Mouse (Mus musculus): ENCODE results near the gene Arhgap35. TPM values are rescaled to one million over a fixed set of nuclear protein-coding genes. Genes with fewer than 3 reads are reported as not detected.
A peak's percentile ranks its signal among the peaks of the same experiment; 100 is the strongest.
"Not testable (repeated sequence)": the region's sequence is repeated elsewhere in the genome, so short reads cannot be mapped to it uniquely, and the experiment has no call there.

The Arhgap35 gene
- 10 to 100 TPM; 18.1 to 27.8 (median 23.0) TPM for total RNA-seq (2022)

DNA sequence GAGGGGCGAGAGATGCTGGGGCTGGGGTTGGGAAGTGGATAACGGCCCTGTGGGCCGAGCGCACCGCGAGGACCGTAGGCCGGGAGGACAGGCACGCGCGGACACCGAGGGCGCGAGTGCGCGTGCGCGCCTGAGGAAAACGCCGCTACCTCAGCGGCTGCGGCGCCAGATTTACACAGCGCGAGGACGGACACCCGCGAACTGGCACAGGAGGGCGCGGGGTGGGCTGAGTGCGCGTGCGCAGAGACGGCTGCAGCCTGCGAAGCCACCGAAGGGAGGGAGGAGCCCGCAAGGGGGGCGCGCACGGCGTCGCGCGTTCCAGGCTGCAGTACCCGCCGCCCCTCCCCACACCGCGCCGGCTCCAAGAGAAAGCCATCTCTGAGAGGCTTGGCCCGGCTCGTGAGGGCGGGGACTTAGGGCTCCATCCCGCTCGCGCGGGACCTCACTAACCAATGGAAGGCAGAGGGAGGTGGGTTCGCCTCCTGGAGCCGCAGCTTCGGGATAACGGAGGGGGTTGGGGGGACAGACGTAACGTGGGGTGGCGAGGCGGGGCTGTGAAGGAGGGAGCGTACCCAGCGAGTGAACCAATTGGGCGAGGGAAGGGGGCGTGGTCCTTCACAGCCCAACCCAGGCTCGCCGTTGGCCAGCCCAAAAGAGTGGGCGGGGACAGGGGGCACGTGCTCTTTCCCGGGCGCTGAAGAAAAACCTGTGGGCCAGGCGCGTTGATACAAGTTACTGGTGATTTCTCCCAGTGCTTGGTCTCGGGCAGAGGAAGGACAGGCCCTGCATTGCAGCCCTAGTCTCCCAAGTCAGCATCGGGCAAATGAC lies at the start of gene Arhgap35:
Arhgap35 (minus strand) TSS at position 106 of the 828 bp plus-strand sequence.
- peak; percentile 99 to 100 for DNase-seq (ENCODE audit: low spot score in 2 of 2)

DNA sequence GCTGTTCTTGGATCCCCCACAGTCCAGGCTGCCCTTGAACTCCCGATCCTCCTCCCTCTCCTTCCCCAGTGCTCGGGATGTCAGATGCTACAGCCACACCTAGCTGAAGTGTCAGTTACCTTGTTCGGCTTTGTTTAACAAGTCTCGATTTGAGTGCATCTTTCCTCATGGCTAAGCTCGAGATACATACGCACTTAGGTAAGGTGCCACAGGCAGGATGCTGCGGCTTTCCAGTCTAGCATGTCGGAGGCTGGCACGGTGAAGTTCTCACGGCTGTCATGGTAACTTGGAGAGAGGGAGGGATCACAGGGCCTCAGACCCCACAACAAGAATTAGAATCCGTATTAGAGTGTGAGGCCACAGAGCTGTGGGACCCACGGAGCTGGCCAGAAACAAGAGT lies 29.5 kb upstream of the Arhgap35 start:
- no peak for DNase-seq (ENCODE audit: low spot score in 2 of 2)

DNA sequence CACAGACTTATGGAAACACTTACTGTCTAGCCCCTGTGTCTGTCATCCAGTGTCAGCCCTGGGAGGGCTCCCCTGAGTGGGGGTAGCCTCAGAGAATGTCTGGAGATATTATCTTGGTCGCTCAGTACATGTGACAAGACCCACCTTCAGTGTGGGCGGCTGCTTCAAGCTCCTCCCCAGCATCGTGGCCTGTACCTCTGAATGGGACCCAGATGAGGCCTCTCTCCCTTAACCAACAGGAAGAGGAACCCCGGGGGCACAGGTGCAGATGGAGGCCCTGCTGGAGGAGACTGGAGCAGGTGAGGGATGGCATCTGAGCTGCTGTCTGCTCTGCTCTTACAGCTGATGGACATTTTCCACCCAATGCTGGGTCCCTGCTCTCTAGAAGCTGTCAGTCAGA lies 28.3 kb upstream of the Arhgap35 start:
- not testable (repeated sequence) for DNase-seq (ENCODE audit: low spot score in 2 of 2)

GRCm38 (mm10) chr7:16639028-16639427 lies 24.2 kb upstream of the Arhgap35 start:
- DNase-seq (ENCODE audit: low spot score in 2 of 2), result peak; percentile 85 to 94

DNA sequence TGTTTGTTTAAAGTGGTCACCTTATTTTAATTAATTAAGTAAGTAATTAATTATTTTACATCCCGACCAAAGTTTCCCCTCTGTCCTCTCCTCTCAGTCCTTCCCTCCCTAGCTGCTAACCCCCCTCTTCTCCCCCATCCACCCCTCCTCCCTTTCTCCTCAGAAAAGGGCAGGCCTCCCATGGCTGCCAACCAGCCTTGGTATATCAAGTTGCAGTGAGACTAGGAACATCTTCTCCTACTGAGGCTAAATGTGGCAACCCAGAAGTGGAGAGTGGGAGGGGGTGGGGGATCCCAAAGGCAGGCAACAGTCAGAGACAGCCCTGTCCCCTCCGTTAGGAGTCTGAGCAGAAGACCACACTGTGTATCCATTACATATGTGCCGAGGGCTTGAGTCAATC lies 20.3 kb upstream of the Arhgap35 start:
- DNase-seq (ENCODE audit: low spot score in 2 of 2), result peak in 1 of 2 experiments; percentile 41

GRCm38 (mm10) chr7:16633913-16634312 lies 19.1 kb upstream of the Arhgap35 start:
- not testable (repeated sequence) for DNase-seq (ENCODE audit: low spot score in 2 of 2)

DNA sequence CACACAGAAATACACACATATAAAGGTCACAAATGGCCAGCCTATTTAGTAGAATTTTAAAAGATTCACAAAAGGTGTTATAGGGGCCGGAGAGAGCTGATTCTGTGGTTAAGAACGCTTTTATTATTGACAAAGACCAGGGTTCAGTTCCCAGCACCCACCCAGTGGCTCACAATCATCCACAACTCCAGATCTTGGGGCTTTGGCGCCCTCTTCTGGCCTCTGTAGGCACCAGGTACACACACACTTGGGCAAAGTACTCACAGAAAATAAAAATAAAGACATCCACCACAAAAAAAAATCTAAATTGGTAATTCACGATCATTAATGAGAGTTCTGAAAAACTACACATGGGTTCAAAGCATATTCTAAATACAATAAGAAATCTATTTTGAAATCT lies 17.1 kb upstream of the Arhgap35 start:
- DNase-seq (ENCODE audit: low spot score in 2 of 2), result no peak

DNA sequence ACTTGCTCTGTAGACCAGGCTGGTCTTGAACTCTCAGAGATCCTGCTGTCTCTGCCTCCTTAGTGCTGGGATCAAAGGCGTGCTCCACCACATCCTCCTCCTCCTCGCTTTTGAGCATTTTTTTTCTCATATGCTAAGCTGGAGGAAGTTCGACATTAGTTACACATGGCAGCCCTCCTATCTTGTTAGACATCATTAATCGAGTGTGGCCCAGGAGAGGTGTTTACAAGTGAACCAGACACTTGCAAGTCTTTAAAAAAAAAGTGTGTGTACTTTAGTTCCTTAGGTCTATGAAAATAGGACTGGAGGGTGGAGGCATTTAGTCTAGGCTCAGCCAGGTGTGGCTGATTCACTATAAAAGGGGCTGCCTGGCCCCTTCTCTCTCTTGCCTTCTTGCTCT lies 16.2 kb upstream of the Arhgap35 start:
- no peak for DNase-seq (ENCODE audit: low spot score in 2 of 2)

DNA sequence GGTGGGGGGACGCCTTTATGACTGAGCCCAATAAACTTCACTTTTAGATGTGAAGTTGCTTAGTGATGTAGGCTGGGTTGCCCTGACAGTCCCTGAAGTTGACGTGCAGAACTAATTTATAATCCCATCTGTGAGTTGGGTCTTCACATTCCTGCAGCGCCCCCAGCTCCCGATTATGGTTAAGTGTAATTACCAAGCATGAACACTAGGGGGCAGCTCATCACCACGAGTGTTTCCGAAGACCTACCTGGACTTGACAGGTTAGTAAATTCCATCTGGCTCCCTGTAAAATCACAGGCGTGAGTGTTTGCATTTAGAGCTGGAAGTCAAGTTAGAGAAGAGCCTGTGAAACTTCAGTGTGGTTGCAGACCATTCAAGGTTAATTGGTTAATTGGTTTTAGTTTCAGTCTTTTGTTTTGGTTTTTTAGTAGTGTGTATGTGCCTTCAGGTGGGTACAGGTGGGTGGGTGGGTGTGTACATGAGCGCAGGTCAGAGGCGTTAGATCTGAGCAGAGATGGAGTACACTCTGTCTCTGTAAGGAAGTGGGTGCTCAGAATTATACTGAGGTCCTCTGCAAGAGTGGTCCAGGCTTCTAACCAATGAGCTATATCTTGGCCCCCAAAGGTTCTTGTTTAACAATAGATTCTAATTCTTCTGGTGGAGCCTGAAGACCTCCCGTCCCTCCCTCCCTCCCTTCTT lies 15.0 kb upstream of the Arhgap35 start:
- DNase-seq (ENCODE audit: low spot score in 2 of 2), result no peak

DNA sequence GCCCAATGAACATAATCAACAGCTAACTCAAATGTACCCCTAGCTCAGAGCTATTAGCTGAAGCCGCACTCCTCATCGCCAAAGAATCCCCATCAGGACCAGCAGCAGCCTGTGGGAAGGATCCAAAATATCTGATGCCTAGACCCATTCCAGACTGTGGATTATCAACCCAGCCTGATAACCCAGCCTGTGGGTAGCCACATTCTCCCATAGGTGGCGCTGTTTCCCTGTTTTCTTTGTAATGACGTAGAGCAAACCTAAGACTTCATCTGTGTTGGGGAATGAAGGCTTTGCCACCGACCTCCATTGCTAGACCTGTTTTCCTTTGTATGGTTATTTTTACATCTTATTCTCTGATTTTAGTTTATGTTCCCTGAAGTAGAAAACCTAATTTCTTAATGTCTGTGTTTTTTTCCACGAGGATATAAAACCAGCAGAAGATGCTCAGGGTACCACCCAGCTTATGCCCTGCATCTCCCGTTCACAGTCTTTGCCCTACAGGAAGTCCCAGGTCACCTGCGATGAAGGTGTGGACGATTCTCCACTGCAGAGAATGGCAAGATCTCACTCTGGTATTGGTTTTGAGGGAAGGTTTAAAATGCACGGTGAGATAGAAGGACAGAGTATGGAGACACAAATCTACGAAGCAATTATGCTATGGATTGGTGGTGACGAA lies 13.4 kb upstream of the Arhgap35 start:
- DNase-seq (ENCODE audit: low spot score in 2 of 2), result no peak

- DNase-seq (ENCODE audit: low spot score in 2 of 2), result no peak
Observed at GRCm38 (mm10) chr7:16623687-16624086, 8.9 kb upstream of the Arhgap35 start.

GRCm38 (mm10) chr7:16623131-16623530 lies 8.3 kb upstream of the Arhgap35 start:
- DNase-seq (ENCODE audit: low spot score in 2 of 2), result no peak

GRCm38 (mm10) chr7:16621066-16621622 lies 6.4 kb upstream of the Arhgap35 start:
- DNase-seq (ENCODE audit: low spot score in 2 of 2), result no peak

GRCm38 (mm10) chr7:16618661-16619211 lies 3.9 kb upstream of the Arhgap35 start:
- DNase-seq (ENCODE audit: low spot score in 2 of 2), result peak; percentile 50 to 63

- no peak for DNase-seq (ENCODE audit: low spot score in 2 of 2)
Observed at GRCm38 (mm10) chr7:16617045-16617444, 2.3 kb upstream of the Arhgap35 start.

GRCm38 (mm10) chr7:16614171-16614887 lies 464 bp downstream of the Arhgap35 start:
- DNase-seq (ENCODE audit: low spot score in 2 of 2), result peak in 1 of 2 experiments; percentile 56

- DNase-seq (ENCODE audit: low spot score in 2 of 2), result no peak
Observed at GRCm38 (mm10) chr7:16613461-16614170, 1.2 kb downstream of the Arhgap35 start.

DNA sequence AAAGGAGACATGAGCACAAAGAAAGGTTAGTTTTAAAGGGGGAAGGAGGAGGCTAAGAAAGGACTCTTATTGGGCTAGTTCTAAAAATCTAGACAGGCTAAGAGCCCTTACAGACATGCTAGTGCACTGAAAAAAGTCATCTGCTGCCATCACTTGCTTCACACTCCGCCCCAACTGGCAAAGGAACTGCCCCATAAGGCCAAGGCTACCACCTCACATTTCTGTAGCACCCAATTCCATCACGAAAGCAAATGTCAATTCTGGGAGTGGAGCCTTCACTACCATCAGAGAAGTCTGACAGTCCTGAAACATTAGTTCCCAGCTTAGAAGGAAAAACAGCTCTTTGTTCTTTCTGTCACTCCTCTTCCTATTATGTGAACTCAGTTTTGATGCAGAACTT lies 4.4 kb downstream of the Arhgap35 start:
- DNase-seq (ENCODE audit: low spot score in 2 of 2), result no peak

DNA sequence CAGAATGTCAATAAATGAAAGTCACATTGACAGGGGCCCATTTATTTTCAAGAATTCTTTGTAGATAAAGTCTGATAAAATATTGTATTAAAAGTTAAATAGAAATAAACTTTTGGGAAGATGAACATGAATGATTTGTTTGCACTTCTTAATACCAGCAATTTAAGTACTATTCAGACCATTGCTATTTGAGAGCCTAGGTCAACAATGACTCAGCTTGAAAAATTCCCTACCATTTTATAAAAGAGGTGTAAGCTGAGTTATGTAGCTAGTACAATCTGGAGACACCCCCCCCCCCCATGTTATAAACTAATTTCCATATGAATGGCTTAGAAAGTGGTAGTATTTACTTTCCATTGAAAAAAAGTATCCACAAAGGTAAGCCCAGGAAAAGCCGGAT lies 5.8 kb downstream of the Arhgap35 start:
- no peak for DNase-seq (ENCODE audit: low spot score in 2 of 2)

GRCm38 (mm10) chr7:16608046-16608445 lies 6.7 kb downstream of the Arhgap35 start:
- no peak for DNase-seq (ENCODE audit: low spot score in 2 of 2)
